Mouse (Mus musculus) lung, adult 2 months (tissue): ENCODE measurements around the gene Tmem63c. TPM values are rescaled to one million over a fixed set of nuclear protein-coding genes. Genes with fewer than 3 reads are reported as not detected.

Experiments used
- DNase-seq: peaks from one replicate; pipeline ENCODE4 v3.0.0; 2022
- H3K4me1 ChIP-seq: fragments of 200-500 bp; 2 replicates; pipeline ENCODE4 v1.6.1; 2011; ENCODE audit warnings: low read length; ENCODE audit not compliant: control insufficient read depth, insufficient read depth
- H3K4me3 ChIP-seq: fragments of 200-500 bp; replicated peaks from 2 replicates; pipeline ENCODE3; 2011; ENCODE audit warnings: low read depth, mild to moderate bottlenecking, control low read depth, low read length; ENCODE audit errors: extremely low read depth
- CTCF ChIP-seq: fragments of 200-500 bp; IDR thresholded peaks from 2 replicates; pipeline ENCODE4 v1.5.1; 2011; ENCODE audit warnings: mild to moderate bottlenecking, low read length, control low read depth; ENCODE audit not compliant: insufficient read depth
- POLR2A ChIP-seq: fragments of 200-500 bp; IDR thresholded peaks from 2 replicates; pipeline ENCODE4 v1.6.1; 2011; ENCODE audit warnings: low read depth, mild to moderate bottlenecking, control low read depth, low read length, borderline replicate concordance; ENCODE audit errors: extremely low read depth
- WGBS: fragments of 180-500 bp; shearing (Covaris S2); methylation state at CpG from one replicate; pipeline ENCODE4 v1.1.7; 2018; 5-methylcytosine and 5-hydroxymethylcytosine counted together
- polyA plus RNA-seq: library from polyadenylated mRNA; depleted of rRNA; stranded (reverse); fragments of >200 nt; gene quantifications from 2 replicates; pipeline ENCODE4 v1.2.3, GENCODE M21; 2012

Gene Tmem63c
- polyA plus RNA-seq, 1 experiment = 0.22 TPM

- WGBS = 3% methylated on average over 30 of the region's 30 CpGs
- no peak for DNase-seq
- Histone ChIP-seq H3K4me3 (no peak overlapping the region), H3K4me1 (no peaks in the 10 kb centered on the region)
- TF ChIP-seq POLR2A (no peak), CTCF (no peak)
These were observed 5.2 kb downstream of the Tmem63c start for GRCm38 (mm10) chr12:87026109-87026870.

- no peaks in the 10 kb centered on the region for H3K4me1 ChIP-seq
- no peak for TF ChIP-seq POLR2A
- no peak for TF ChIP-seq CTCF
- no peak for DNase-seq
- no peak overlapping the region for H3K4me3 ChIP-seq
- 18% methylated on average over 8 of the region's 8 CpGs for WGBS
These were observed 5.7 kb downstream of the Tmem63c start for GRCm38 (mm10) chr12:87026871-87027240.

- 38% methylated on average over 5 of the region's 5 CpGs for whole genome bisulfite sequencing
- TF ChIP-seq CTCF (no peak), POLR2A (no peak)
- H3K4me1 ChIP-seq = no peaks in the 10 kb centered on the region
- no peak overlapping the region for H3K4me3 ChIP-seq
- no peak for DNase-seq
These were observed 6.3 kb downstream of the Tmem63c start for GRCm38 (mm10) chr12:87027391-87027790.

- Histone ChIP-seq H3K4me1 (no peaks in the 10 kb centered on the region), H3K4me3 (no peak overlapping the region)
- 48% methylated on average over 2 of the region's 2 CpGs for WGBS
- no peak for TF ChIP-seq CTCF
- no peak for TF ChIP-seq POLR2A
- DNase-seq = no peak
These were observed 6.9 kb downstream of the Tmem63c start for GRCm38 (mm10) chr12:87028068-87028467.

GRCm38 (mm10) chr12:87029251-87029976 lies 8.3 kb downstream of the Tmem63c start:
- no peak for DNase-seq
- Histone ChIP-seq H3K4me1 (no peaks in the 10 kb centered on the region), H3K4me3 (no peak overlapping the region)
- TF ChIP-seq CTCF = no peak
- TF ChIP-seq POLR2A = no peak
- 65% methylated on average over 5 of the region's 5 CpGs for WGBS

GRCm38 (mm10) chr12:87031163-87031763 lies 10.1 kb downstream of the Tmem63c start:
- 48% methylated on average over 5 of the region's 5 CpGs for WGBS
- no peak for DNase-seq
- H3K4me3 ChIP-seq = no peak overlapping the region
- TF ChIP-seq CTCF = no peak
- TF ChIP-seq POLR2A = no peak
- H3K4me1 ChIP-seq = no peaks in the 10 kb centered on the region

- no peak for DNase-seq
- TF ChIP-seq CTCF (no peak), POLR2A (no peak)
- 92% methylated on average over 7 of the region's 7 CpGs for WGBS
These were observed 15.5 kb downstream of the Tmem63c start for GRCm38 (mm10) chr12:87036631-87037030.

GRCm38 (mm10) chr12:87040166-87040565 lies 19.0 kb downstream of the Tmem63c start:
- Histone ChIP-seq H3K4me3 (no peak overlapping the region), H3K4me1 (no peaks in the 10 kb centered on the region)
- DNase-seq = no peak
- no peak for TF ChIP-seq POLR2A
- TF ChIP-seq CTCF = no peak
- 64% methylated on average over 4 of the region's 4 CpGs for WGBS

More at GRCm38 (mm10) chr12:87036631-87037030, 15.5 kb downstream of the Tmem63c start:
- Histone ChIP-seq H3K4me3 (no peak overlapping the region), H3K4me1 (no peaks in the 10 kb centered on the region)

- 83% methylated on average over 7 of the region's 7 CpGs for WGBS
- no peak overlapping the region for H3K4me3 ChIP-seq
- no peak for DNase-seq
- no peaks in the 10 kb centered on the region for H3K4me1 ChIP-seq
- no peak for TF ChIP-seq CTCF
- TF ChIP-seq POLR2A = no peak
These were observed 19.7 kb downstream of the Tmem63c start for GRCm38 (mm10) chr12:87040857-87041256.

GRCm38 (mm10) chr12:87042456-87042855 lies 21.3 kb downstream of the Tmem63c start:
- TF ChIP-seq CTCF (no peak), POLR2A (no peak)
- no peaks in the 10 kb centered on the region for H3K4me1 ChIP-seq

More at GRCm38 (mm10) chr12:87042456-87042855, 21.3 kb downstream of the Tmem63c start:
- 64% methylated on average over 2 of the region's 2 CpGs for WGBS
- no peak for DNase-seq
- no peak overlapping the region for H3K4me3 ChIP-seq
